Mouse (Mus musculus) T-helper 2 cell (primary cell): Measurements from ENCODE around the gene Drd1.

Experiments used
- in situ Hi-C: fragments of 300-600 bp; cut with MboI, MseI; formaldehyde crosslinking; loops from one replicate; pipeline ENCODE4 v1.15.1; 2025; ENCODE audit warnings: high pct_unique_total_duplicates

Drd1 gene

GRCm38 (mm10) chr13:54055448-54055861 lies at the start of gene Drd1:
Drd1 (minus strand) TSS chr13:54055705.
- in situ Hi-C loops: no loop called here

- in situ Hi-C loops: no loop called here
Observed at GRCm38 (mm10) chr13:54103866-54104265, 48.4 kb upstream of the Drd1 start.

- in situ Hi-C loops: no loop called here
Observed at GRCm38 (mm10) chr13:54103271-54103670, 47.8 kb upstream of the Drd1 start.

- in situ Hi-C loops: no loop called here
Observed at GRCm38 (mm10) chr13:54102061-54102460, 46.6 kb upstream of the Drd1 start.

- in situ Hi-C loops: no loop called here
Observed at GRCm38 (mm10) chr13:54101031-54101820, 45.7 kb upstream of the Drd1 start.

- in situ Hi-C loops: no loop called here
Observed at GRCm38 (mm10) chr13:54097797-54098196, 42.3 kb upstream of the Drd1 start.

- in situ Hi-C loops: no loop called here
Observed at GRCm38 (mm10) chr13:54097227-54097626, 41.7 kb upstream of the Drd1 start.

GRCm38 (mm10) chr13:54095721-54096120 lies 40.2 kb upstream of the Drd1 start:
- in situ Hi-C loops: no loop called here

- in situ Hi-C loops: no loop called here
Observed at GRCm38 (mm10) chr13:54094963-54095362, 39.5 kb upstream of the Drd1 start.

GRCm38 (mm10) chr13:54094349-54094748 lies 38.8 kb upstream of the Drd1 start:
- in situ Hi-C loops: no loop called here

- in situ Hi-C loops: no loop called here
Observed at GRCm38 (mm10) chr13:54091719-54092118, 36.2 kb upstream of the Drd1 start.

- in situ Hi-C loops: no loop called here
Observed at GRCm38 (mm10) chr13:54085266-54085665, 29.8 kb upstream of the Drd1 start.

GRCm38 (mm10) chr13:54084826-54085225 lies 29.3 kb upstream of the Drd1 start:
- in situ Hi-C loops: no loop called here

GRCm38 (mm10) chr13:54084178-54084577 lies 28.7 kb upstream of the Drd1 start:
- in situ Hi-C loops: no loop called here

GRCm38 (mm10) chr13:54082946-54083345 lies 27.4 kb upstream of the Drd1 start:
- in situ Hi-C loops: no loop called here

GRCm38 (mm10) chr13:54080785-54081184 lies 25.3 kb upstream of the Drd1 start:
- in situ Hi-C loops: no loop called here

- in situ Hi-C loops: no loop called here
Observed at GRCm38 (mm10) chr13:54079782-54080759, 24.6 kb upstream of the Drd1 start.

- in situ Hi-C loops: no loop called here
Observed at GRCm38 (mm10) chr13:54077470-54078174, 22.1 kb upstream of the Drd1 start.

GRCm38 (mm10) chr13:54076762-54077460 lies 21.4 kb upstream of the Drd1 start:
- in situ Hi-C loops: no loop called here

GRCm38 (mm10) chr13:54076051-54076450 lies 20.5 kb upstream of the Drd1 start:
- in situ Hi-C loops: no loop called here

- in situ Hi-C loops: no loop called here
Observed at GRCm38 (mm10) chr13:54075416-54075815, 19.9 kb upstream of the Drd1 start.
